In the genomic region with DNA sequence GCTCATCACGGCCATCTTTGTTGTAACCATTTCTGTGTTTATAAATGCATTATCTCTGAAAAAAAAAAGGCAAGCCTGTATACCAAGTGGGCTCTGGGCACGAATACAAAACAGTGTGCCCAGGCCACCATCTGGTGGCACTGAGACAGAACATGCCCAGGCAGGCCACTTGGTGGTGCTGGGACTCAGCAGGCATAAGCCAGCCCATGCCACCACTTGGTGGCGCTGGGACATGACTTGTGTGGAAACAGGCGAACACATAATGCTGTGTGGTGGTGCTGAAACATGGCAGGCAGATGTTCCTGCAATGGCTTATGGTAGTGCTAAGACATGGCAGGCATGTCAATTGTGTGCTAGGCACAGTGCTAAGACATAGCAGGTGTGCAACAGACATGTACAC, we compare ENCODE assay signal across 9 mouse cellular contexts. TPM values are rescaled to one million over a fixed set of nuclear protein-coding genes. Genes with fewer than 3 reads are reported as not detected.
DNase-seq lines count a peak whose midpoint lies in the region; ATAC-seq lines count a peak whose summit lies in the region.
"Had no signal": no experiment of that assay in that cellular context is flagged by ENCODE, and none has a peak within 500 bp of the region (broad histone marks: within the 10 kb centered on the region; RNA-seq: fewer than 3 reads in every experiment).

No protein-coding gene starts in this region.

- H3K4me1 ChIP-seq in midbrain, embryonic 12.5 days, result no peaks in the 10 kb centered on the region
- H3K4me1 ChIP-seq in midbrain, embryonic 13.5 days (replicated peaks), result no peaks in the 10 kb centered on the region
- no peaks in the 10 kb centered on the region for H3K4me1 ChIP-seq in intestine, embryonic 15.5 days (replicated peaks)

- H3K4me3 ChIP-seq in midbrain, embryonic 12.5 days, result no peak overlapping the region
- no peak overlapping the region for H3K4me3 ChIP-seq in midbrain, embryonic 13.5 days (replicated peaks)
- H3K4me3 ChIP-seq in intestine, embryonic 15.5 days (replicated peaks), result no peak overlapping the region
- H3K4me3 ChIP-seq: erythroblast, embryonic 14.5 days had no signal

- DNase-seq in adipocyte (ENCODE audit: low spot score), result peak; percentile 13
- peak; percentile 52 for DNase-seq in naive thymus-derived CD4-positive, alpha-beta T cell, adult 2 months (ENCODE audit: low read depth)
- no peak for DNase-seq in left cerebral cortex, adult 9 months (ENCODE audit: low spot score in 2 of 2)
- DNase-seq in urinary bladder, adult 18-20 months (ENCODE audit: low spot score in 2 of 2), result no peak
- no peak for DNase-seq in ovary, adult 18-20 months (ENCODE audit: low spot score)

- H3K27ac ChIP-seq in midbrain, embryonic 12.5 days (replicated peaks), result no peak overlapping the region
- no peak overlapping the region for H3K27ac ChIP-seq in midbrain, embryonic 13.5 days
- H3K27ac ChIP-seq in intestine, embryonic 15.5 days, result no peak overlapping the region

- H3K9ac ChIP-seq in midbrain, embryonic 12.5 days (replicated peaks), result no peak overlapping the region
- H3K9ac ChIP-seq in midbrain, embryonic 13.5 days (replicated peaks), result no peak overlapping the region
- no peak overlapping the region for H3K9ac ChIP-seq in intestine, embryonic 15.5 days

- 80% methylated on average over 4 of the region's 4 CpGs for WGBS in midbrain, embryonic 12.5 days
- WGBS in midbrain, embryonic 13.5 days, result 76% methylated on average over 4 of the region's 4 CpGs
- 77% methylated on average over 4 of the region's 4 CpGs for WGBS in intestine, embryonic 15.5 days

- no peaks in the 10 kb centered on the region for H3K36me3 ChIP-seq in midbrain, embryonic 12.5 days
- H3K36me3 ChIP-seq in midbrain, embryonic 13.5 days, result no peaks in the 10 kb centered on the region
- H3K36me3 ChIP-seq in intestine, embryonic 15.5 days, result no peaks in the 10 kb centered on the region

- ATAC-seq in midbrain, embryonic 12.5 days (ENCODE audit: low FRiP score, low read depth), result peak; percentile 32; the same call in 1 of the 2 replicates
- ATAC-seq in midbrain, embryonic 13.5 days, result no peak; the same call in 1 of the 2 replicates
- peak; percentile 39 for ATAC-seq in intestine, embryonic 15.5 days

- H3K27me3 ChIP-seq in midbrain, embryonic 12.5 days, result no peaks in the 10 kb centered on the region
- H3K27me3 ChIP-seq in midbrain, embryonic 13.5 days, result no peaks in the 10 kb centered on the region
- H3K27me3 ChIP-seq in intestine, embryonic 15.5 days (replicated peaks), result no peaks in the 10 kb centered on the region

- H3K4me2 ChIP-seq in midbrain, embryonic 12.5 days (replicated peaks), result no peak overlapping the region
- H3K4me2 ChIP-seq in midbrain, embryonic 13.5 days (replicated peaks), result no peak overlapping the region
- H3K4me2 ChIP-seq in intestine, embryonic 15.5 days (replicated peaks), result no peak overlapping the region

- H3K9me3 ChIP-seq in midbrain, embryonic 12.5 days, result no peaks in the 10 kb centered on the region
- H3K9me3 ChIP-seq in midbrain, embryonic 13.5 days, result no peaks in the 10 kb centered on the region
- H3K9me3 ChIP-seq in intestine, embryonic 15.5 days, result no peaks in the 10 kb centered on the region

RNA-seq across cellular contexts. Expression of gene Kdm4c, which starts 11.3 kb away (rescaled TPM):
- 13.4 and 16.2 TPM in 2 replicates for polyA plus RNA-seq in midbrain, embryonic 12.5 days (2016; fragmentation: Nextera tagmentation; extraction: Ambion mirVana)
- polyA plus RNA-seq in midbrain, embryonic 13.5 days (2015; fragmentation: Nextera tagmentation; extraction: Ambion mirVana), result 17.2 and 17.6 TPM in 2 replicates
- polyA plus RNA-seq in intestine, embryonic 15.5 days (2015; fragmentation: Nextera tagmentation; extraction: Ambion mirVana), result 10.9 and 11.5 TPM in 2 replicates

Comparison
In these comparisons a context has a peak if more than half of its experiments do, and no peak if none do; other contexts are left out.
1. DNase-seq: peak in adipocyte (single experiment) and naive thymus-derived CD4-positive, alpha-beta T cell, adult 2 months (single experiment); none in left cerebral cortex, adult 9 months (0 of 2), urinary bladder, adult 18-20 months (0 of 2) and ovary, adult 18-20 months (single experiment).